Mouse (Mus musculus) embryonic fibroblast, embryonic 13.5 days (primary cell): ENCODE measurements around the gene Cnih1. TPM values are rescaled to one million over a fixed set of nuclear protein-coding genes. Genes with fewer than 3 reads are reported as not detected.
A peak's percentile ranks its signal among the peaks of the same experiment; 100 is the strongest.
"Not testable (repeated sequence)": the region's sequence is repeated elsewhere in the genome, so short reads cannot be mapped to it uniquely, and the experiment has no call there.

Experiments
- H3K27ac ChIP-seq: 2 replicates; pipeline ENCODE4 v1.5.1; 2012; ENCODE audit warnings: low read length, control low read depth, inconsistent platforms; ENCODE audit not compliant: insufficient read depth
- H3K4me1 ChIP-seq: 2 replicates; pipeline ENCODE4 v1.6.1; 2011; ENCODE audit warnings: low read length; ENCODE audit not compliant: control insufficient read depth, insufficient read depth
- H3K4me3 ChIP-seq: 2 replicates; pipeline ENCODE4 v1.5.1; 2011; ENCODE audit warnings: mild to moderate bottlenecking, control low read depth, low read length; ENCODE audit not compliant: insufficient read depth
- CTCF ChIP-seq: IDR thresholded peaks from 2 replicates; pipeline ENCODE4 v1.5.1; 2011; ENCODE audit warnings: mild to moderate bottlenecking, control low read depth, low read length, moderate library complexity, borderline replicate concordance; ENCODE audit not compliant: insufficient read depth
- POLR2A ChIP-seq: IDR thresholded peaks from 2 replicates; pipeline ENCODE4 v1.6.1; 2011; ENCODE audit warnings: low read depth, mild to moderate bottlenecking, control low read depth, low read length, moderate library complexity
- polyA plus RNA-seq: library from polyadenylated mRNA; stranded (reverse); fragments of >200 nt; gene quantifications from 2 replicates; pipeline ENCODE4 v1.2.4, GENCODE M21; 2011; ENCODE audit warnings: low read depth; ENCODE audit not compliant: missing spikeins, insufficient read length

Cnih1 gene
- 259 and 293 TPM in 2 replicates for polyA plus RNA-seq

DNA sequence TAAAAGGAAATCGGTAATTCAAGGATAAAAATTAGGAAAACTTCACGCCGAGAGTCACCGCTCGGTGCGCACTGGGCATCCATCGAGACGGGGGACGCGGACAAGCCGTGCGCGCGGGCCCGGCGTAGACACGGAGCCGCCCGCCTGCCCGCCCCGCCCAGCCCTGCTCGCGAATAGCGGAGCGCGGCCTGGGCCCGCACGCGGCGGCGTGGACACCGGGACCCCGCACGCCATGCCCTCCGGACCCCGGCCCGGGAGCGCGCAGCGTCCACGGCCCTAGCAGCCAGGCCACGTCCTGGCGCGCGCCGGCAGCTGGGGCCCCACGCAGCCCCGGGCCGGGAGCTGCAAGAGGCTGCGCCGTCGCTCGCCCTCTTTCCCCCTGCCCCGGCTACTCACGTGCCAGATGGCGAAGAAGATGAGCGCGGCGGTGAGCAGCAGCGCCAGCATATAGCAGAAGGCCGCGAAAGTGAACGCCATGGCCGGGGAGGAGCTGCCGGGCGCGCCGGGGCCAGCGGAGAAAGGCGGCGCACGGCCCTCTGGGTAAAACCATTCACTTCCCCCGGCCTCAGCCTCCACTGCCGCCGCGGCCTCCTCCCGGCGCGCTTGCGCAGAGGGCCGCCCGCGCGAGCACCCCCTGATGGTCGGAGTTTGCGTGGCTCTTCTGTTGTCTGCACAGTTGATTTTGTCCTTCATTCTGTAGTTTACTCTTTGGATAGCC lies at the start of gene Cnih1:
Gene Cnih1, minus strand, starts transcription at position 625 of the 718 bp plus-strand sequence.
- Histone ChIP-seq H3K4me1 (peaks cover 5% of the 10 kb centered on the region; the same call in 1 of the 2 replicates), H3K27ac (peak within 1 kb of the TSS; percentile 94), H3K4me3 (peak within 1 kb of the TSS; percentile 99)
- peak; percentile 81 for TF ChIP-seq POLR2A
- no peak; the same call in 1 of the 2 replicates for TF ChIP-seq CTCF

DNA sequence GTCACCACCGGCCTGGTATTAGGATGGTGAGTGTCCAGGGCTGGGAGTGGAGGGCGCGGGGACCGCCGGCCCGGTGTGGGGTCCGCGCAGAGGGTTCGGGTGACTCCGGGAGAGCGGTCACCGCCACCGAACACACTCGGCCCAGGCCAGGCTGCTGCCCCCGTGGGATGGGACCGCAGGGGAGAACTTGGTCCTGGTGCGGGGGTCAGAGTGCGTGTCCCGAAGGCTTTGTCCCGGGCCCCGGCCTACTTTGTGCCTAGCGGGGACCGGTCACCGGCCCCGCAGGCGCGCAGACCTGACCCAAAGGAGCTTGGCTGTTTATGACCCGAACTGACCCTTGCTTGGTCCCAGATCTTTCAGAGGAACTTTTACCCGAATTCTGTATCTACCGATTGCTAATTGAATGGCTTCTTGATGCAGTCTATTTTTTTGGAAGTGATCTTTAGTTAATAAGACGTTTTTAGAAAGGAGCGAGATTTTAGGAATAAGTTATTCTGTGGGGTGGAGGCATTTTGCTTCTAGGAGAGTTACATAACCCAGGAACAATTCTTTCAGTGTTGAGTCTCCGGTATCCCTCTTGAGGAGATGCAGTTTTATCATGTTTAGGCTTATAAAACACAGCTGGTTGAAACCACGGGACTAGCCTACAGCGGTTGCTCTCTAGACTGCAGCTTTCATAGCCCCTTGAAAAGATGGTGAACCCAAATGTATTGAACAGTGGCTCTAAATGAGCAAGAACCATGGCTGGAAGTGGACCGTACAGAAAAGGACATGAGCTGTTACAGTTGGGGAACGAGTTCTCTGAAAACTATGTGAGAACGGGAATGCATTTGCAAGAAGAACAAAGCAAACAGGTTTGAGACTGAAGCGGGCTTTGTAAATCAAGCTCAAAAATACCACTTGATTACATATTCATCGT lies 44.4 kb upstream of the Cnih1 start:
- Histone ChIP-seq H3K4me1 (no peaks in the 10 kb centered on the region; the same call in 1 of the 2 replicates), H3K4me3 (peak overlapping the region; percentile 79), H3K27ac (peak overlapping the region; percentile 2; the same call in 1 of the 2 replicates)
- TF ChIP-seq CTCF: no peak
- TF ChIP-seq POLR2A: no peak

DNA sequence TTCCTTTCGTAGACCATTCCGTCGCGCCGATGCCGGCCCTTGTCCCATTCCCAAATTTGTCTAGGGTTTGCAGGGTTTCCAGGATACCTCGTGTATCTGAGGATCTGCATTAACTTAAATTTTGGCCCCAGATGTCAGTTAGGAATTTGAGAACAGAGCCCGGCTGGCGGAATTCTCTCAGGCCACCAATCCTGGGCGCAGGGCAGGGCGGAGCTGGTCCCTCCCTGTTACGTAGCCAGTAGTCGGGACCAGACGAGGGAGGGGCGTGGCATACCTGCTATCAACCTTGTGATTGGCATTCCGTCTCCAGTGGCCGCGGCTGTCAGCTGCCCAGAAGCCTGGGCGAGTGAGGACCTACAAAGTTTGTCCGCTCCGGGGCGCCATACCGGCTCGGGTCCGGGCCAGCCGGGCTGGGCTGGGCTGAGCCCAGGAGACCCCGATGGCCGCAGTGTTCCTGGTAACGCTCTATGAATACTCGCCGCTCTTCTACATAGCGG lies 43.7 kb upstream of the Cnih1 start, which contains the start of gene Cgrrf1:
Gene Cgrrf1, plus strand, starts transcription at position 289 of the 497 bp plus-strand sequence.
- peak; percentile 81 for TF ChIP-seq POLR2A
- no peak for TF ChIP-seq CTCF
- H3K4me3 ChIP-seq: peak within 1 kb of the TSS; percentile 79
- H3K4me1 ChIP-seq: no peaks in the 10 kb centered on the region; the same call in 1 of the 2 replicates
- peak within 1 kb of the TSS; percentile 15; the same call in 1 of the 2 replicates for H3K27ac ChIP-seq

DNA sequence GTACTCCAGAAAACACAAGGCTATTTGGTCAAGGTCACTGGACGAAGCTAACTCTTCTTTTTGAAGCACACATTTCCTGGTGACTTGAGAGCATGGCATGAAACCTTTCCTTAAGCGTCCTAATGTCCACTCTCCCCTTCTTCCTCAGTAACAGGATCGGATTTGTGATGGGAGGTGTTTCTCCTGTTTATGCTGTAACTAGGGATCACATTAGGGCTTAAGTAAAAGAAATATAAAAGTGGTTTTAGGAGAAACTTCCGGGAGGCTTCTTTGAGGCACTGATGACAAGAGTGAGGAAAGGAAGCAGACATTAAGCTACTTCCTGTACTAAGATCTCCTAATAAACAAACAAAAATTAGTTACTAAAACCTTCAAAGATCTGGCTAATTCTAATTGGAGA lies 43.1 kb upstream of the Cnih1 start:
- TF ChIP-seq CTCF (no peak), POLR2A (no peak)
- no peaks in the 10 kb centered on the region; the same call in 1 of the 2 replicates for H3K4me1 ChIP-seq
- H3K27ac ChIP-seq: peak overlapping the region; percentile 15; the same call in 1 of the 2 replicates
- peak overlapping the region; percentile 78 for H3K4me3 ChIP-seq

DNA sequence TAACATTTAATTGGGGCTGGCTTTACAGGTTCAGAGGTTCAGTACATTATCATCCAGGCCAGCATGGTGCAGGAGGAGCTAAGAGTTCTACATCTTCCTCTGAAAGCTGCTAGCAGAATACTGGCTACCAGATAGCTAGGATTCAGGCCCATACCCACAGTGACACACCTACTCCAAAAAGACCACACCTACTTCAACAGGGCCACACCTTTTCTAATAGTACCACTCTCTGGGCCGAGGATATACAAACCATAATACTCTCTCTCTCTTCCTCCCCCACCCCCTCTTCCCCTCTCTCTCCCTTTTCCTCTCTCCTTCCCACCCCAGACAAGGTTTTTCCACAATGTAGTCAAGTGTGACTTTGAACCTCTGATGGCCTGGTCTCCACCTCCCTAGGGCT lies 39.2 kb upstream of the Cnih1 start:
- no peak for TF ChIP-seq POLR2A
- TF ChIP-seq CTCF: no peak

DNA sequence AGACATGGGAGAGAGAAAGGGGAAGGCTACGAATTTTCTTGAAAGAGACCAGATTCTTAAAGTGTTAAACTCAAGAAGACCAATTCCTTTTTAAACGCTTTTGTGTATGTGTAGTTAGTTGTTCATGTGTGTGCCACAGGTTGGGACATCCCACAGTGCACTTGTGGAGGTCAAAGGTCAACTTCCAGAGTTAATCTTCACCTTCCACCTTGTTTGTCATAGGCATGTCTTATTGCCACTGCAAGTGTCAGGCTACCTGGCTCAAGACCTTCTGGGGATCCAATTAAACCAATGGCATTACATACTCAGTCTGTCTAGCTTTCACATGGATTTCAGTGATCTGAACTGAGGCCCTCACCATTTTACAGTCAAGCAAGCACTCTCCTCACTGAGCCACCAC lies 35.8 kb upstream of the Cnih1 start:
- Histone ChIP-seq H3K4me3 (no peak overlapping the region), H3K27ac (no peak overlapping the region), H3K4me1 (peaks cover 4% of the 10 kb centered on the region)
- TF ChIP-seq CTCF: no peak
- no peak for TF ChIP-seq POLR2A

More for the DNA sequence above, 39.2 kb upstream of the Cnih1 start:
- Histone ChIP-seq H3K27ac (no peak overlapping the region), H3K4me1 (no peaks in the 10 kb centered on the region), H3K4me3 (no peak overlapping the region)

DNA sequence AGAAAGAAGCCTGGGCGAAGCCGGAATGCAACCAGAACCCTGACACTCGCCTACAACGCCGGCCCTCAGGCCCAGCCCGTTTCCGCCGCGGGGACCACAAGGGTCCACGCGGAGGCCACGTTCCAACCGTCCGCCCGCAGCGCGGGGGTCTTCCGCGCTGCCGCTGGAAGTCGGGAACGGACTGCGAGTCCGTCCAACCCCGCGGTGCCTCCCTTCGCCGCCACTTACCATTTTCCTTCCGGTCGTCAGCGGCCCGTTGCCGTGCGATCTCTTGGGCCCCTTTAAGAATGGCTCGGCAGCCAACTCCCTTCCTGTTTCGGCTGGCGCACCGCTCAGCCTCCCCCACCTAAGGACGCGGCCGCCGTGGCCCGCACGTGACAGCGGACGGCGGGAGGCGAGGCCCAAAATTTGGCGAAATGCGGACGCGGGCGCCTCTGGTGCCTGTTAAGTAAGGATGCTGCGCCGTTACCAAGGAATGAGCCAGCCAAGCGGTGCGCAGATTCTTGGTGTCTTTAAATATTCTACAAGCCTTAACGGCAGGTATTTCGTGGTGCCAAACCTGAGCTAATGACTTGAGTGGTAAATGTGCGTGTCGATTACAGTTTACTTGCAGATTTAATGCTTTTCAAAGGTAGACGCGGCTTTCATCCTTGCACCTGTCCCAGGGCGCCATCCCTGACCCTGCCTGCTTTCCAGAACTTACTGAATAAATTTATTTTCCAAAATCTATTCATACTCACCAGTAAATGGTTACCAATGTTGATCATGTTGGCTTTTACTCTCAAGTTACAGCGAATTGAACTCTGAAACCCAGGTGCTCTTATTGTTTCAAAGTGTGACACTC lies 33.9 kb upstream of the Cnih1 start, which contains the start of gene Gmfb:
Gene Gmfb, minus strand, starts transcription at position 370 of the 844 bp plus-strand sequence.
- Histone ChIP-seq H3K4me3 (peak within 1 kb of the TSS; percentile 95), H3K4me1 (peaks cover 4% of the 10 kb centered on the region), H3K27ac (peak within 1 kb of the TSS; percentile 85)
- peak; percentile 84 for TF ChIP-seq POLR2A
- TF ChIP-seq CTCF: no peak

DNA sequence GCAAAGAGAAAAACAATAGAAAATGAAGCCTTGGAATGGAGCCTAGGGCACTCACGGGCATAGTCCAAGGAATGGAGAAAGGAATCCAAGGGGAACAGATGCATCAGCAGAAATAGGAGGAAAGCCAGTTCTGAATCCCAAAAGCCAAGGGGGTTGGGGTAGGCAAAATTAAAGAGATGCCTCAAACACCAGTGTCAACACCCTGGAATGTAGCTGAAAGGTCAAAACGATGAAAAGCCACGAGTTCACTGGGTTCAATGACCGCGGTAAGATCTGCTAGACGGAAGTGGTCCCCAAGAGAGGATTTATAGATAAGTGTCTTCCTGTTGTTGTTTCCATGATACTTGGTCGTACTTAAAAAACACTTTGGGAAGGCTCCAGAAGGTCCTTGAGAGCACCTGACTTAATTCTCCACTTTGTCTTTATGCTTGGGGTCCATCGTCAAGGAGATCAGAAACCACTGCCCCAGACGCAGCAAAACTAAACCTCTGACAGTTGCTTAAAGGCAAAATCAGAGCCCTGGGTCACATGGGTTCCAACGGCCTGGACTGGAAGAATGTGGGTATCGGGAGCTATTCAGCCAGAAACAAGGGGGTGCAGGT lies 33.2 kb upstream of the Cnih1 start:
- Histone ChIP-seq H3K4me3 (peak overlapping the region; percentile 95), H3K27ac (peak overlapping the region; percentile 85), H3K4me1 (peaks cover 4% of the 10 kb centered on the region)
- TF ChIP-seq POLR2A (no peak), CTCF (no peak)

DNA sequence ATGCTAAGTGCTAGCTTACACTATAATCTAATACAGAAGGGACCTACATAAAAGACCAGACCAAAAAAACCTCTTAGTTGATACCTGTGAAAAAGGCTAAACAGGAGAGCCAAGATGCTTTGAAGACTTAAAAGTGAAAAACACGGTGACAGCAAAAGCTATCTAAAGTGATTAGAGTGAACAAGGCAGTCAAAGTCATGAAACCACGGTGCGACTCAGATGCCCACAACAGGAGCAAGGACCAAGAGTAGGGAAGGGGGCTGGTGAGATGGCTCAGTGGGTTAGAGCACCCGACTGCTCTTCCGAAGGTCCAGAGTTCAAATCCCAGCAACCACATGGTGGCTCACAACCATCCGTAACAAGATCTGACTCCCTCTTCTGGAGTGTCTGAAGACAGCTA lies 31.8 kb upstream of the Cnih1 start:
- H3K4me1 ChIP-seq, H3K27ac ChIP-seq: not testable (repeated sequence)
- 0 out of 2 replicates have a peak overlapping the region, but pooled peaks have one; percentile 20 for H3K4me3 ChIP-seq
